Mouse (Mus musculus) granulocyte monocyte progenitor cell, adult 5-6 weeks (primary cell): ENCODE data around the gene Bex6. TPM values are rescaled to one million over a fixed set of nuclear protein-coding genes. Genes with fewer than 3 reads are reported as not detected.
A peak's percentile ranks its signal among the peaks of the same experiment; 100 is the strongest.

Experiments used
- ATAC-seq: replicated peaks from 2 replicates; pipeline ENCODE4 v1.8.0; 2016; ENCODE audit warnings: mild to moderate bottlenecking, moderate TSS enrichment, inconsistent platforms; ENCODE audit not compliant: poor library complexity, severe bottlenecking
- total RNA-seq, 2 experiments: library from RNA; stranded (forward) in 1 of 2; stranded (reverse) in 1 of 2; fragments of 200-712, 200-1000 nt in 1 of 2; fragments of >200 nt in 1 of 2; fragmentation: Nextera tagmentation in 1 of 2; gene quantifications; 2 replicates each; pipeline ENCODE4 v1.2.3; 2014 to 2017

The Bex6 gene
- total RNA-seq (2014; fragmentation: Nextera tagmentation) (102 and 159 TPM in 2 replicates), total RNA-seq (2017) (86.7 and 90.4 TPM in 2 replicates)

GRCm38 (mm10) chr16:32179333-32179901 lies at the start of gene Bex6:
TSS of gene Bex6 (plus strand) at chr16:32179823.
- ATAC-seq: peak; percentile 45

- ATAC-seq: peak; percentile 98
Observed at GRCm38 (mm10) chr16:32130190-32130826, 49.3 kb upstream of the Bex6 start.

- ATAC-seq: no peak
Observed at GRCm38 (mm10) chr16:32133148-32133547, 46.5 kb upstream of the Bex6 start.

GRCm38 (mm10) chr16:32135842-32136357 lies 43.7 kb upstream of the Bex6 start:
- no peak for ATAC-seq

- ATAC-seq: no peak
Observed at GRCm38 (mm10) chr16:32138954-32139353, 40.7 kb upstream of the Bex6 start.

- ATAC-seq: no peak
Observed at GRCm38 (mm10) chr16:32143766-32144165, 35.9 kb upstream of the Bex6 start.

GRCm38 (mm10) chr16:32144592-32144991 lies 35.0 kb upstream of the Bex6 start:
- no peak for ATAC-seq

- peak; percentile 17; the same call in 1 of the 2 replicates for ATAC-seq
Observed at GRCm38 (mm10) chr16:32147589-32148207, 31.9 kb upstream of the Bex6 start.

- ATAC-seq: no peak
Observed at GRCm38 (mm10) chr16:32153976-32154375, 25.6 kb upstream of the Bex6 start.

- ATAC-seq: no peak
Observed at GRCm38 (mm10) chr16:32154437-32154836, 25.2 kb upstream of the Bex6 start.

- no peak for ATAC-seq
Observed at GRCm38 (mm10) chr16:32156719-32157118, 22.9 kb upstream of the Bex6 start.

GRCm38 (mm10) chr16:32157369-32157768 lies 22.3 kb upstream of the Bex6 start:
- ATAC-seq: no peak

GRCm38 (mm10) chr16:32158966-32159365 lies 20.7 kb upstream of the Bex6 start:
- ATAC-seq: peak; percentile 73

- ATAC-seq: no peak
Observed at GRCm38 (mm10) chr16:32160742-32161323, 18.8 kb upstream of the Bex6 start.

- ATAC-seq: peak; percentile 38
Observed at GRCm38 (mm10) chr16:32163392-32163791, 16.2 kb upstream of the Bex6 start.

- no peak for ATAC-seq
Observed at GRCm38 (mm10) chr16:32163891-32164290, 15.7 kb upstream of the Bex6 start.

- ATAC-seq: 0 out of 2 replicates have a peak, but pooled peaks have one; percentile 15
Observed at GRCm38 (mm10) chr16:32164396-32165027, 15.1 kb upstream of the Bex6 start.

- ATAC-seq: peak; percentile 85
Observed at GRCm38 (mm10) chr16:32165281-32165821, 14.3 kb upstream of the Bex6 start, which contains the start of gene Nrros. TSS of gene Nrros (minus strand) at chr16:32165594.

GRCm38 (mm10) chr16:32167819-32168545 lies 11.6 kb upstream of the Bex6 start:
- ATAC-seq: no peak
